Mouse (Mus musculus) gastrocnemius, adult 18-20 months (tissue): Measurements from ENCODE around the gene Fkbp14. TPM values are rescaled to one million over a fixed set of nuclear protein-coding genes. Genes with fewer than 3 reads are reported as not detected.

ENCODE experiments used
- DNase-seq: peaks from one replicate; pipeline ENCODE4 v3.0.0; 2021; ENCODE audit warnings: low spot score
- total RNA-seq, 2 experiments: library from RNA; stranded (reverse); gene quantifications; 2 replicates each; pipeline ENCODE4 v1.2.3; 2021

Gene Fkbp14
- total RNA-seq, 2 experiments from 2014 or later = 5.1 to 5.5 TPM

GRCm38 (mm10) chr6:54590691-54591090 lies 6.4 kb downstream of the Fkbp14 start:
- no peak for DNase-seq

- no peak for DNase-seq
Measured at GRCm38 (mm10) chr6:54588212-54588611, 8.9 kb downstream of the Fkbp14 start.

- no peak for DNase-seq
Measured at GRCm38 (mm10) chr6:54587683-54588082, 9.4 kb downstream of the Fkbp14 start.

GRCm38 (mm10) chr6:54586911-54587310 lies 10.2 kb downstream of the Fkbp14 start:
- DNase-seq = no peak

- peak; percentile 66 for DNase-seq
Measured at GRCm38 (mm10) chr6:54586175-54586574, 10.9 kb downstream of the Fkbp14 start.

GRCm38 (mm10) chr6:54573218-54573955 lies 23.7 kb downstream of the Fkbp14 start:
- DNase-seq = no peak

- no peak for DNase-seq
Measured at GRCm38 (mm10) chr6:54569776-54570175, 27.3 kb downstream of the Fkbp14 start.

GRCm38 (mm10) chr6:54566546-54566919 lies 30.6 kb downstream of the Fkbp14 start:
- DNase-seq = no peak

- peak; percentile 31 for DNase-seq
Measured at GRCm38 (mm10) chr6:54565665-54566545, 31.2 kb downstream of the Fkbp14 start, which contains the start of gene Scrn1. Scrn1 (minus strand) TSS chr6:54566489.

- DNase-seq = no peak
Measured at GRCm38 (mm10) chr6:54565012-54565411, 32.1 kb downstream of the Fkbp14 start.

GRCm38 (mm10) chr6:54564506-54564991 lies 32.6 kb downstream of the Fkbp14 start:
- no peak for DNase-seq

GRCm38 (mm10) chr6:54563561-54563960 lies 33.5 kb downstream of the Fkbp14 start:
- no peak for DNase-seq

- DNase-seq = no peak
Measured at GRCm38 (mm10) chr6:54562018-54562809, 34.9 kb downstream of the Fkbp14 start.

GRCm38 (mm10) chr6:54558466-54558865 lies 38.6 kb downstream of the Fkbp14 start:
- no peak for DNase-seq

- no peak for DNase-seq
Measured at GRCm38 (mm10) chr6:54557671-54558070, 39.4 kb downstream of the Fkbp14 start.

GRCm38 (mm10) chr6:54555816-54556215 lies 41.3 kb downstream of the Fkbp14 start:
- no peak for DNase-seq

GRCm38 (mm10) chr6:54554341-54555110 lies 42.6 kb downstream of the Fkbp14 start:
- no peak for DNase-seq

GRCm38 (mm10) chr6:54553632-54554031 lies 43.5 kb downstream of the Fkbp14 start:
- DNase-seq = no peak

- no peak for DNase-seq
Measured at GRCm38 (mm10) chr6:54552721-54553413, 44.2 kb downstream of the Fkbp14 start.

GRCm38 (mm10) chr6:54550801-54551323 lies 46.2 kb downstream of the Fkbp14 start:
- DNase-seq = no peak
